Mouse (Mus musculus): Measurements from ENCODE around the gene Tspan32. TPM values are rescaled to one million over a fixed set of nuclear protein-coding genes. Genes with fewer than 3 reads are reported as not detected.

Tspan32 gene
- 2.1 and 3.5 TPM in 2 replicates for polyA plus RNA-seq (2012; rRNA removed)

DNA sequence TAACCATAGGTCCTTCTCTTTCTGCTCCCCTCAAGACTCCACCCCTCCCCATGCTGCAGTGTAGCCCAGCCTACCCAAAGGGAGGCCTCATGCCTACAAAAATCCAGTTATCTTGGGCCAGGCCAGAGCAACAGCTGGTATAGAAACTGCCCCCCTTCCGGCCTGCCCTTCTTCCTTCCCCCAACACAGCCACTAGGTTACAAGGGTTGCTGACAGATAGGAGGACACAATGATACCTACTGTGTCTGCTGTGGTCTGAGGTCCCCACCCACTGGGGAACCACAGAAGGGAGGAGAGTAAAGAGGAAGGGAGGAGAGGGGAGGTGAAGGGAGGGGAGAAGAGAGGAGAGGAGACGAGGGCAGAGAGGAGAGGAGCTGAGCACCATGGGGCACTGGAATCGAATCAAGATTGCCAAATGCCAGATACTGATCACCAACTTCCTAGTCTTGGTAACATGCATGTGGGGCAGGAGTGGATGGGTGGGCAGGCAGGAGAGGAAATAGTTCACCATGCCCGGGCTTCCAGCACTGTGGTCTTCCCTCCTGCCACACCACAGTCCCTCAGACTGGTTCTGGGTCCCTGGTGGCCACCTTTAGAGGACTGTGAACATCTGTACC is at the start of gene Tspan32:
Gene Tspan32, plus strand, starts transcription at position 320 of the 617 bp plus-strand sequence.
- WGBS, result 78% methylated on average over 4 of the region's 4 CpGs
- Histone ChIP-seq H3K27ac (ENCODE audit: insufficient read depth, low read depth, low read length) (peak within 1 kb of the TSS; percentile 3; the same call in 1 of the 2 replicates), H3K36me3 (ENCODE audit: control insufficient read depth, insufficient read depth, low read length) (no peaks in the 10 kb centered on the region), H3K27me3 (ENCODE audit: control insufficient read depth, insufficient read depth, low read length) (no peaks in the 10 kb centered on the region), H3K4me3 (ENCODE audit: low read depth, low read length) (peak within 1 kb of the TSS; percentile 40), H3K4me1 (ENCODE audit: control insufficient read depth, insufficient read depth, insufficient read length, low read length) (peaks cover 12% of the 10 kb centered on the region)
- no peak for TF ChIP-seq CTCF (IDR thresholded peaks at IDR 0.05; ENCODE audit: extremely low read depth, insufficient read length, insufficient replicate concordance, low read depth, low read length)
- no peak for TF ChIP-seq POLR2A (IDR thresholded peaks at IDR 0.05; ENCODE audit: low read depth, low read length)

DNA sequence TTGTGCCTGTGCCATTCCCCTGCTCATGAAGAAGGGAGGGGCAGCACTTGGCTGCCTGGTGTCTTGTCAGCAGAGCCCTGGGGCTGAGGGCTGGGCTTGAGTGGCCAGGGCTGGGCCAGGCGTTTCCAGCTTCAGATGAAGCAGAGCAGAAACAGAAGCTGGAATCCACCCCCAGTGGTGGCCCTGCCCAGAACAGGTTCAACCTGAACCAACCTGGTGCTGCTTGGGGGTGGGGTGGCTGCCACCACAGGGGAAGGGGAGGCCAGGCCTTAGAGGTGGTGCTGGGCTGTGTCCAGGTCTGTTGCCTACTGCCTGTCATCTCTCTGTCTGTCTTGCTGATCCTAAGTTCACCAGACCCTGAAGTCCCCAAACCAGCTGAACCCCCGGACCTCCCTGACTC is 48.8 kb upstream of the Tspan32 start:
- 70% methylated on average over 2 of the region's 2 CpGs for WGBS
- peaks cover 3% of the 10 kb centered on the region; the same call in 1 of the 2 replicates for H3K4me1 ChIP-seq (ENCODE audit: control insufficient read depth, insufficient read depth, insufficient read length, low read length)

DNA sequence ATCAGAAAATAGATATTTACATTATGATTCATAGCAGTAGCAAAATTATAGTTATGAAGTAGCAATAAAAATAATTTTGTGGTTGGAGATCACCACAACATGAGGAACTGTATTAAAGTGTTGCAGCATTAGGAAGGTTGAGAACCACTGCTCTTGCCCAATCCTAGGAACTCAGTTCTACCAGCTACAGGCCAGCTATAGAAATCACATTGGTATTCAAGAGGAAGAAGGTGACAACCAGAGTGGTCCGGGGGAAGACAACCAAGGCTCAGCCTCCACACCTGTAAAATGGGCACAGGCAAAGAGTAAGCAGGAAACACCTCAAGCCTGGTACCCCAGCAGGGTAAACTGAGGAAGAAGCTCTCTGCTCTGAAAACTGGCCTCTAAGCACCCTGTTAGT is 46.0 kb upstream of the Tspan32 start:
- 89% methylated on average over 1 of the region's 1 CpGs for WGBS
- Histone ChIP-seq H3K27ac (ENCODE audit: insufficient read depth, low read depth, low read length) (no peak overlapping the region), H3K4me3 (ENCODE audit: low read depth, low read length) (no peak overlapping the region), H3K36me3 (ENCODE audit: control insufficient read depth, insufficient read depth, low read length) (no peaks in the 10 kb centered on the region), H3K27me3 (ENCODE audit: control insufficient read depth, insufficient read depth, low read length) (no peaks in the 10 kb centered on the region), H3K4me1 (ENCODE audit: control insufficient read depth, insufficient read depth, insufficient read length, low read length) (peaks cover 3% of the 10 kb centered on the region)
- TF ChIP-seq CTCF (IDR thresholded peaks at IDR 0.05; ENCODE audit: extremely low read depth, insufficient read length, insufficient replicate concordance, low read depth, low read length) (no peak), POLR2A (IDR thresholded peaks at IDR 0.05; ENCODE audit: low read depth, low read length) (no peak)

More for the DNA sequence above, 48.8 kb upstream of the Tspan32 start:
- H3K27ac ChIP-seq (ENCODE audit: insufficient read depth, low read depth, low read length), result no peak overlapping the region
- no peak for TF ChIP-seq CTCF (IDR thresholded peaks at IDR 0.05; ENCODE audit: extremely low read depth, insufficient read length, insufficient replicate concordance, low read depth, low read length)
- TF ChIP-seq POLR2A (IDR thresholded peaks at IDR 0.05; ENCODE audit: low read depth, low read length), result no peak
- no peaks in the 10 kb centered on the region for H3K27me3 ChIP-seq (ENCODE audit: control insufficient read depth, insufficient read depth, low read length)
- H3K4me3 ChIP-seq (ENCODE audit: low read depth, low read length), result no peak overlapping the region
- no peaks in the 10 kb centered on the region for H3K36me3 ChIP-seq (ENCODE audit: control insufficient read depth, insufficient read depth, low read length)

DNA sequence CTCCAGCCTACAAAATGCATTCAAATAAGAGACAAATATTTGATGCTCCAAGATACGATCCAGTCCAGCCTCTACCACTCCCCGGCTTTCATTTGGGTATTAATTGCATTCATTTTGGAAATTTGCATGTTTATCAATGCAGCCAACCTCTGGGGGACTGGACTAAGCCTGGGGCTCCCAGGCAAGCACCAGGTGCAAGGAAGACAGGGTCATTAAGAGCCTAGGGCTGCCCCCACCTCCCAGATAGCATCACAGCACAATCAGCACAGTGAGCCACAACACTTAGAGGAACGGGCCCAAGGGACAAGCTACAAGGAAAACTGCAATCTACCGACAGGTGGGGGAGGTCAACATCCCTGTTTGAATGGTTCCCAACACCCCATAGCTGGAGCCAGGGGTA is 45.1 kb upstream of the Tspan32 start:
- H3K36me3 ChIP-seq (ENCODE audit: control insufficient read depth, insufficient read depth, low read length), result no peaks in the 10 kb centered on the region
- TF ChIP-seq POLR2A (IDR thresholded peaks at IDR 0.05; ENCODE audit: low read depth, low read length) (no peak), CTCF (IDR thresholded peaks at IDR 0.05; ENCODE audit: extremely low read depth, insufficient read length, insufficient replicate concordance, low read depth, low read length) (no peak)
- H3K27ac ChIP-seq (ENCODE audit: insufficient read depth, low read depth, low read length), result no peak overlapping the region
- peaks cover 4% of the 10 kb centered on the region for H3K4me1 ChIP-seq (ENCODE audit: control insufficient read depth, insufficient read depth, insufficient read length, low read length)
- no peak overlapping the region for H3K4me3 ChIP-seq (ENCODE audit: low read depth, low read length)
- WGBS, result 50% methylated on average over 4 of the region's 4 CpGs
- no peaks in the 10 kb centered on the region for H3K27me3 ChIP-seq (ENCODE audit: control insufficient read depth, insufficient read depth, low read length)

DNA sequence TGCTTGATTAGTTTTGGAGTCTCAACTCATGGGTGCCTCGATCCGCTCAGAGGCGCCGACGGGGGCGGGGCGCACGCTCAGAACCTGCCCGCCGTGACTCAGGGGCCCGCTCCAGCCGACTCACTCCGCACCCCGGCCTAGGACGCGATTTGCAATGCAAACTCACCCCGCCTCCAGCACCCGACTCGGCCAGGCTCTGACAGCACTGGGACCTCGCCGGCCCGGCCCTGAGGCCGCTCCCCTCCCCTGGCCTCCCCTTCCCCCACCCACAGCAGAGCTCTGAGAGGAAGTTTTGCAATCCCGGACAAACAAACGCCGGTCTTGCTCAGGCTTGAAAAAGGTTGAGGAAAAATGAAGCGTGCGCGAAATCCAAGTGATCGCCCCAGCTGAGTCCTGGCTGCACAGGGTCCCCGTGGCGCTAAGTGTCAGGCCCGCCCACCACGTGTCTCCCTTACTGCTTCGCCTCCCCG is 37.4 kb upstream of the Tspan32 start:
- peak overlapping the region; percentile 69 for H3K4me3 ChIP-seq (ENCODE audit: low read depth, low read length)
- H3K27ac ChIP-seq (ENCODE audit: insufficient read depth, low read depth, low read length), result peak overlapping the region; percentile 6; the same call in 1 of the 2 replicates
- WGBS, result under 1% methylated on average over 36 of the region's 36 CpGs
- H3K36me3 ChIP-seq (ENCODE audit: control insufficient read depth, insufficient read depth, low read length), result no peaks in the 10 kb centered on the region
- TF ChIP-seq CTCF (IDR thresholded peaks at IDR 0.05; ENCODE audit: extremely low read depth, insufficient read length, insufficient replicate concordance, low read depth, low read length) (no peak), POLR2A (IDR thresholded peaks at IDR 0.05; ENCODE audit: low read depth, low read length) (no peak)
- H3K27me3 ChIP-seq (ENCODE audit: control insufficient read depth, insufficient read depth, low read length), result peaks cover 13% of the 10 kb centered on the region
- peaks cover 25% of the 10 kb centered on the region for H3K4me1 ChIP-seq (ENCODE audit: control insufficient read depth, insufficient read depth, insufficient read length, low read length)

DNA sequence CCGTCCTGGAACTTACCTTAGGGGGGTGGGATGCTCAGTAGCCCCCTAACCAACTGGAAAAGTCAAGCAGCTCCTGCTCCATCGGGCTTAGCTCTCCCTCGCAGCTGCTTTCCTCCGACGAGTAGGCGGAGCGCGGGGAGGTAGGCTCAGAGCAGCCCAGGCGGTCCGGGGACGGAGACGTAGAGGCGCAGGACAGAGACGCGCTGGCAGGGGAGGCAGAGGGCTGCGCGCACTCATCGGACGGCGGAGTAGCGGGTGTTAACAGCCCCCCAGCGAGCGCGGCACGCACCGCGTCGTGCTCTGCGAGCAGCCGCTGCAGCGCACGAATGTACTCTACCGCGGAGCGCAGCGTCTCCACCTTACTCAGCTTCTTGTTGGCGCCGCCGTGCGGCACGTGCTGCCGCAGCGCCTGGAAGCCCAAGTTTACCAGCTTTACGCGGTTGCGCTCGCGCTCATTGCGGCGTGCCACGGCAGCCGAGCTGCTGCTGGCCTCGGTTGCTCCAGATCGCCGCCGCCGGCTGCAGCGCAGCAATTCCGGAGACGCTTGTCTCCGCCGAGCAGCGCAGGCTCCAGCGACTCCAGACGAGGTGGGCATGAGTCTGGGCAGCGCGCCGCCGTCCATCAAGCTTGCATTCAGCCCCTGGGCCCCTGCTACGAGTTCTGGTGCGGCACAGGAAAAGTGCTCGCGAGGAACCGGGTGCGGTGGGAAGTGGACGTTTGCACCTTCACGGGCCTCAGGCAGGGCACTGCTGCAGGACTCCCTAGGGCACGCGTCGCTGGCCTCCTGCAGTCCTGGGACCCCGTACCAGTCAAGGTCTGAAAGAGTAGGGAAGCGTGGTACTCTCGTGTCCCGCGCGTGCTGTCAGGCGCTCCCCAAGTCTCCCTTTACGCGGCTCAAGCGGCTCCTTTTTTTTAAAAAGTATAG is 36.7 kb upstream of the Tspan32 start:
- TF ChIP-seq POLR2A (IDR thresholded peaks at IDR 0.05; ENCODE audit: low read depth, low read length), result no peak; the same call in 1 of the 2 replicates
- TF ChIP-seq CTCF (IDR thresholded peaks at IDR 0.05; ENCODE audit: extremely low read depth, insufficient read length, insufficient replicate concordance, low read depth, low read length), result no peak
- under 1% methylated on average over 90 of the region's 90 CpGs for WGBS
- Histone ChIP-seq H3K27me3 (ENCODE audit: control insufficient read depth, insufficient read depth, low read length) (peaks cover 13% of the 10 kb centered on the region), H3K4me3 (ENCODE audit: low read depth, low read length) (peak overlapping the region; percentile 69), H3K36me3 (ENCODE audit: control insufficient read depth, insufficient read depth, low read length) (no peaks in the 10 kb centered on the region), H3K27ac (ENCODE audit: insufficient read depth, low read depth, low read length) (peak overlapping the region; percentile 6; the same call in 1 of the 2 replicates), H3K4me1 (ENCODE audit: control insufficient read depth, insufficient read depth, insufficient read length, low read length) (peaks cover 25% of the 10 kb centered on the region)
